Comparison of ENCODE assay signal across 24 mouse cellular contexts in the genomic region with DNA sequence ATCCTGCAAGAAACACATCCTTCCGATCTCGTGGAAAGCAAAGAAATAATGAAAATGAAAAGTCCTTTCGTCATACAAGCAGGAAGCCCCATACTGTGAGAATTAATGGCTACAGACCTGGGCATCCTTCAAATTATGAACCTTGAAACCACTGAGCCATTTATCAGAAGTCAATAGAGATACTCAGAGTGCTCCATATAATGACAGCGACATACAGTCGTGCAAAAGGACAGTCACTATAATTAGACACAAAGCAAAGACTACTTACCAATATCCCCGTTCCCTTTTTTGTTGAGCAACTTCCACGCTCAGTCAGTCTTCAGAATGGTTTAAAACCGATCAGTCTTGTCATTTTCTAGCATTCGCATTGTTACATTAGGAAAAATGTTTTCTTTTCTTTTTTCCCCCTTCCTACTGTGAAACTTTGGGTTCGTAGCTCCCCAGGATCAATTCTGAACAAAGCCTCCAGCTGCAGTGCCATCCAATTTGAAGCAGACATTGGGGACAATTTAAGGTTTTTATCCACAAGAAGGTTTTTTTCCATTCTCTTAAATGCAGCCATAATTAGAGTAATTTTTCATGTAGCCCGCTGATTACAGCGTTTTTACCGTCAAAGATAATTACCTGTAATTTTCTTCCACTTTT. TPM values are rescaled to one million over a fixed set of nuclear protein-coding genes. Genes with fewer than 3 reads are reported as not detected.
DNase-seq lines count a peak whose midpoint lies in the region; ATAC-seq and TF ChIP-seq lines count a peak whose summit lies in the region.
"Had no signal": no experiment of that assay in that cellular context is flagged by ENCODE, and none has a peak within 500 bp of the region (broad histone marks: within the 10 kb centered on the region; RNA-seq: fewer than 3 reads in every experiment).

No protein-coding gene starts in this region.

- peaks cover 96% of the 10 kb centered on the region for H3K27me3 ChIP-seq in embryonic facial prominence, embryonic 13.5 days
- H3K27me3 ChIP-seq in forebrain, postnatal 0 days (ENCODE audit: insufficient read depth, low read length), result peaks cover 40% of the 10 kb centered on the region

- no peak for ATAC-seq in embryonic facial prominence, embryonic 13.5 days (ENCODE audit: insufficient number of reproducible peaks, insufficient read depth, low FRiP score, low TSS enrichment, low read depth)
- peak; percentile 33; the same call in 1 of the 2 replicates for ATAC-seq in forebrain, postnatal 0 days
- no peak for ATAC-seq in monocyte, adult 5-6 weeks (replicated peaks; ENCODE audit: insufficient number of reproducible peaks, low FRiP score, low TSS enrichment, poor library complexity, severe bottlenecking)
- ATAC-seq: lung, postnatal 0 days; Patski had no signal

- H3K4me3 ChIP-seq in embryonic facial prominence, embryonic 13.5 days, result no peak overlapping the region
- peak overlapping the region; percentile 50 for H3K4me3 ChIP-seq in forebrain, postnatal 0 days (ENCODE audit: low read depth, low read length)
- H3K4me3 ChIP-seq: heart, embryonic 10.5 days; hindbrain, embryonic 10.5 days; neural tube, embryonic 12.5 days had no signal

- 24% methylated on average over 13 of the region's 13 CpGs for WGBS in embryonic facial prominence, embryonic 13.5 days
- 3% methylated on average over 13 of the region's 13 CpGs for WGBS in forebrain, postnatal 0 days

- H3K9me3 ChIP-seq in embryonic facial prominence, embryonic 13.5 days, result no peaks in the 10 kb centered on the region
- no peaks in the 10 kb centered on the region for H3K9me3 ChIP-seq in forebrain, postnatal 0 days (ENCODE audit: low read length)
- H3K9me3 ChIP-seq: heart, embryonic 10.5 days; hindbrain, embryonic 10.5 days; neural tube, embryonic 12.5 days had no signal

- no peak overlapping the region for H3K9ac ChIP-seq in embryonic facial prominence, embryonic 13.5 days
- H3K9ac ChIP-seq in forebrain, postnatal 0 days, result peak overlapping the region; percentile 37
- H3K9ac ChIP-seq: neural tube, embryonic 12.5 days had no signal

- DNase-seq in embryo, embryonic 10.5 days (ENCODE audit: low spot score), result peak; percentile 54
- no peak for DNase-seq in embryo, embryonic 10 days (ENCODE audit: low spot score)
- peak; percentile 75 for DNase-seq in brain, adult 2 months (ENCODE audit: low read depth, low spot score)
- peak; percentile 78 for DNase-seq in forebrain, postnatal 0 days
- DNase-seq in thymus, postnatal 10 days (ENCODE audit: low spot score in 2 of 2), result no peak
- DNase-seq in frontal cortex, postnatal 14 days (ENCODE audit: low spot score in 2 of 2), result no peak
- DNase-seq: adrenal gland, postnatal 14 days; cerebellum, adult 18-20 months; gastrocnemius, postnatal 36 days; kidney, adult 8-10 months; kidney, postnatal 14 days; liver; thymus, adult 18-20 months had no signal

- peaks cover 15% of the 10 kb centered on the region for H3K4me1 ChIP-seq in embryonic facial prominence, embryonic 13.5 days
- H3K4me1 ChIP-seq in forebrain, postnatal 0 days (ENCODE audit: insufficient read depth), result no peaks in the 10 kb centered on the region

- peak overlapping the region; percentile 44; the same call in 1 of the 2 replicates for H3K27ac ChIP-seq in embryonic facial prominence, embryonic 13.5 days
- peak overlapping the region; percentile 94 for H3K27ac ChIP-seq in forebrain, postnatal 0 days (ENCODE audit: low read depth, low read length)
- H3K27ac ChIP-seq: heart, embryonic 10.5 days; hindbrain, embryonic 10.5 days; neural tube, embryonic 12.5 days had no signal

- TF ChIP-seq CTCF in forebrain, postnatal 0 days (IDR thresholded peaks at IDR 0.05; ENCODE audit: low read depth), result no peak

- no peaks in the 10 kb centered on the region for H3K36me3 ChIP-seq in embryonic facial prominence, embryonic 13.5 days
- H3K36me3 ChIP-seq in forebrain, postnatal 0 days (ENCODE audit: insufficient read depth), result no peaks in the 10 kb centered on the region
- H3K36me3 ChIP-seq: heart, embryonic 10.5 days; hindbrain, embryonic 10.5 days; neural tube, embryonic 12.5 days had no signal

- 0 out of 2 replicates have a peak overlapping the region, but pooled peaks have one; percentile 16 for H3K4me2 ChIP-seq in embryonic facial prominence, embryonic 13.5 days
- H3K4me2 ChIP-seq in forebrain, postnatal 0 days (ENCODE audit: low read depth), result peak overlapping the region; percentile 30
- H3K4me2 ChIP-seq: neural tube, embryonic 12.5 days had no signal

RNA-seq across cellular contexts. Expression of gene Dlx6, which starts 6.0 kb away (rescaled TPM):
- polyA plus RNA-seq in embryonic facial prominence, embryonic 13.5 days (2015; fragmentation: Nextera tagmentation; extraction: Ambion mirVana), result 4.6 and 5.1 TPM in 2 replicates
- total RNA-seq in forebrain, postnatal 0 days (2014; rRNA removed), result 19.7 and 28.9 TPM in 2 replicates
- polyA plus RNA-seq in forebrain, postnatal 0 days (2015; fragmentation: Nextera tagmentation; extraction: Ambion mirVana), result 3.7 and 4.9 TPM in 2 replicates
- not detected in 3 replicates for total RNA-seq in monocyte, adult 5-6 weeks (2017)
- total RNA-seq: adrenal gland, postnatal 14 days; gastrocnemius, postnatal 36 days; megakaryocyte progenitor cell, adult 5-6 weeks had no signal
- polyA plus RNA-seq: heart, postnatal 0 days; liver, embryonic 16.5 days; lung, postnatal 0 days; neural tube, embryonic 12.5 days; urinary bladder, adult 2 months had no signal

RNA-seq across cellular contexts. Expression of gene Dlx5, which starts 12.7 kb away (rescaled TPM):
- 44.3 and 54.9 TPM in 2 replicates for polyA plus RNA-seq in embryonic facial prominence, embryonic 13.5 days (2015; fragmentation: Nextera tagmentation; extraction: Ambion mirVana)
- 6.5 and 12.9 TPM in 2 replicates for total RNA-seq in forebrain, postnatal 0 days (2014; rRNA removed)
- polyA plus RNA-seq in forebrain, postnatal 0 days (2015; fragmentation: Nextera tagmentation; extraction: Ambion mirVana), result 47.2 and 51.3 TPM in 2 replicates
- not detected in 3 replicates for total RNA-seq in monocyte, adult 5-6 weeks (2017)
- total RNA-seq: gastrocnemius, postnatal 36 days; megakaryocyte progenitor cell, adult 5-6 weeks had no signal
- polyA plus RNA-seq: lung, postnatal 0 days; urinary bladder, adult 2 months had no signal

Comparison
In these comparisons a context has a peak if more than half of its experiments do, and no peak if none do; other contexts are left out.
1. DNase-seq: peak in embryo, embryonic 10.5 days (single experiment), brain, adult 2 months (single experiment) and forebrain, postnatal 0 days (single experiment); none in embryo, embryonic 10 days (single experiment), thymus, postnatal 10 days (0 of 2) and frontal cortex, postnatal 14 days (0 of 2).
2. RNA of gene Dlx6, which starts 6.0 kb away (total RNA-seq): 19.7 to 28.9 TPM in forebrain, postnatal 0 days; not detected in monocyte, adult 5-6 weeks; every median in the first group is over 10 times any median in the second.